Mouse (Mus musculus) liver, embryonic 16.5 days (tissue): ENCODE results near the gene Xcr1. TPM values are rescaled to one million over a fixed set of nuclear protein-coding genes. Genes with fewer than 3 reads are reported as not detected.

Experiments
- ATAC-seq: fragments of 200-750 bp; cut with Nextera tagmentation; 2 replicates; pipeline ENCODE4 v1.8.0; 2017; ENCODE audit warnings: low read depth, mild to moderate bottlenecking, moderate number of reproducible peaks, moderate library complexity
- H3K27ac ChIP-seq: fragments of 300-500 bp; sonication (generic); 2 replicates; pipeline ENCODE4 v1.5.1; 2014; ENCODE audit warnings: mild to moderate bottlenecking, low read length
- H3K27me3 ChIP-seq: fragments of 300-500 bp; sonication (generic); 2 replicates; pipeline ENCODE4 v1.6.1; 2014; ENCODE audit warnings: low read depth, low read length, mixed read lengths; ENCODE audit not compliant: control insufficient read depth, insufficient read depth
- H3K36me3 ChIP-seq: fragments of 300-500 bp; sonication (generic); 2 replicates; pipeline ENCODE4 v1.6.1; 2014; ENCODE audit warnings: mild to moderate bottlenecking; ENCODE audit not compliant: control insufficient read depth, insufficient read depth
- H3K4me1 ChIP-seq: fragments of 300-500 bp; sonication (generic); 2 replicates; pipeline ENCODE4 v1.6.1; 2014; ENCODE audit warnings: low read depth, low read length, mixed read lengths; ENCODE audit not compliant: control insufficient read depth
- H3K4me2 ChIP-seq: fragments of 300-500 bp; sonication (generic); 2 replicates; pipeline ENCODE4 v1.6.1; 2014; ENCODE audit warnings: low read depth, low read length, mixed read lengths
- H3K4me3 ChIP-seq: fragments of 300-500 bp; sonication (generic); 2 replicates; pipeline ENCODE4 v1.5.1; 2014; ENCODE audit warnings: low read depth, mild to moderate bottlenecking, low read length
- H3K9ac ChIP-seq: fragments of 300-500 bp; sonication (generic); 2 replicates; pipeline ENCODE4 v1.6.1; 2014; ENCODE audit warnings: low read depth, low read length
- H3K9me3 ChIP-seq: fragments of 300-500 bp; sonication (generic); replicated peaks from 2 replicates; pipeline ENCODE4 v1.6.1; 2016; ENCODE audit warnings: low read length; ENCODE audit not compliant: control insufficient read depth
- WGBS: fragments of 180-500 bp; shearing (Covaris S2); extraction: QIAGEN DNeasy Blood & Tissue Kit; methylation state at CpG from one replicate; pipeline ENCODE4 v1.1.7; 2014; ENCODE audit not compliant: insufficient replicate concordance; 5-methylcytosine and 5-hydroxymethylcytosine counted together
- polyA plus RNA-seq: library from polyadenylated mRNA; unstranded; fragments of >200 nt; fragmentation: Nextera tagmentation; extraction: Ambion mirVana; gene quantifications from 2 replicates; pipeline ENCODE4 v1.2.1, GENCODE M21; 2015

Gene Xcr1
- polyA plus RNA-seq, 1 experiment from 2014 or later: 0.06 TPM

GRCm38 (mm10) chr9:123826631-123827030 is 35.2 kb downstream of the Xcr1 start:
- H3K9ac ChIP-seq: no peak overlapping the region
- H3K4me3 ChIP-seq: no peak overlapping the region
- no peak for ATAC-seq
- no peak overlapping the region for H3K4me2 ChIP-seq
- H3K4me1 ChIP-seq: no peaks in the 10 kb centered on the region
- no peak overlapping the region for H3K27ac ChIP-seq
- H3K27me3 ChIP-seq: no peaks in the 10 kb centered on the region
- H3K36me3 ChIP-seq: peaks cover 27% of the 10 kb centered on the region
- no peaks in the 10 kb centered on the region for H3K9me3 ChIP-seq
- WGBS: 66% methylated on average over 3 of the region's 3 CpGs

- H3K4me3 ChIP-seq: no peak overlapping the region
- no peaks in the 10 kb centered on the region for H3K27me3 ChIP-seq
- H3K4me2 ChIP-seq: no peak overlapping the region
- H3K9ac ChIP-seq: no peak overlapping the region
- H3K4me1 ChIP-seq: no peaks in the 10 kb centered on the region
- no peak overlapping the region for H3K27ac ChIP-seq
- no peak for ATAC-seq
- H3K36me3 ChIP-seq: peaks cover 9% of the 10 kb centered on the region
- 81% methylated on average over 2 of the region's 2 CpGs for WGBS
- no peaks in the 10 kb centered on the region for H3K9me3 ChIP-seq
These were observed 43.2 kb downstream of the Xcr1 start for GRCm38 (mm10) chr9:123818601-123819000.

- Histone ChIP-seq H3K4me3 (no peak overlapping the region), H3K36me3 (peaks cover 4% of the 10 kb centered on the region; the same call in 1 of the 2 replicates)
- no peak for ATAC-seq
These were observed 45.8 kb downstream of the Xcr1 start for GRCm38 (mm10) chr9:123815996-123816395.

GRCm38 (mm10) chr9:123815444-123815843 is 46.4 kb downstream of the Xcr1 start:
- WGBS: 62% methylated on average over 3 of the region's 3 CpGs
- Histone ChIP-seq H3K36me3 (peaks cover 4% of the 10 kb centered on the region; the same call in 1 of the 2 replicates), H3K27ac (no peak overlapping the region)

More at GRCm38 (mm10) chr9:123815996-123816395, 45.8 kb downstream of the Xcr1 start:
- H3K9ac ChIP-seq: no peak overlapping the region
- H3K4me2 ChIP-seq: no peak overlapping the region
- no peaks in the 10 kb centered on the region for H3K4me1 ChIP-seq
- 70% methylated on average over 1 of the region's 1 CpGs for WGBS
- H3K27ac ChIP-seq: no peak overlapping the region
- H3K27me3 ChIP-seq: no peaks in the 10 kb centered on the region
- no peaks in the 10 kb centered on the region for H3K9me3 ChIP-seq

GRCm38 (mm10) chr9:123814821-123815220 is 47.0 kb downstream of the Xcr1 start:
- no peak overlapping the region for H3K9ac ChIP-seq
- H3K9me3 ChIP-seq: no peaks in the 10 kb centered on the region
- peaks cover 4% of the 10 kb centered on the region; the same call in 1 of the 2 replicates for H3K36me3 ChIP-seq
- H3K27me3 ChIP-seq: no peaks in the 10 kb centered on the region
- no peak overlapping the region for H3K27ac ChIP-seq
- no peak for ATAC-seq
- WGBS: 52% methylated on average over 4 of the region's 4 CpGs
- no peaks in the 10 kb centered on the region for H3K4me1 ChIP-seq
- no peak overlapping the region for H3K4me3 ChIP-seq
- no peak overlapping the region for H3K4me2 ChIP-seq

More at GRCm38 (mm10) chr9:123815444-123815843, 46.4 kb downstream of the Xcr1 start:
- Histone ChIP-seq H3K27me3 (no peaks in the 10 kb centered on the region), H3K4me2 (no peak overlapping the region), H3K4me3 (no peak overlapping the region), H3K4me1 (no peaks in the 10 kb centered on the region), H3K9me3 (no peaks in the 10 kb centered on the region), H3K9ac (no peak overlapping the region)
- ATAC-seq: no peak

- H3K27ac ChIP-seq: no peak overlapping the region
- no peak overlapping the region for H3K4me3 ChIP-seq
- 50% methylated on average over 2 of the region's 2 CpGs for WGBS
- no peaks in the 10 kb centered on the region for H3K4me1 ChIP-seq
- H3K36me3 ChIP-seq: peaks cover 4% of the 10 kb centered on the region; the same call in 1 of the 2 replicates
- H3K4me2 ChIP-seq: no peak overlapping the region
- no peak for ATAC-seq
- no peak overlapping the region for H3K9ac ChIP-seq
- H3K9me3 ChIP-seq: no peaks in the 10 kb centered on the region
- no peaks in the 10 kb centered on the region for H3K27me3 ChIP-seq
These were observed 47.5 kb downstream of the Xcr1 start for GRCm38 (mm10) chr9:123814326-123814725.

- H3K36me3 ChIP-seq: peaks cover 2% of the 10 kb centered on the region; the same call in 1 of the 2 replicates
- no peak for ATAC-seq
- no peak overlapping the region for H3K27ac ChIP-seq
- H3K4me2 ChIP-seq: no peak overlapping the region
- no peaks in the 10 kb centered on the region for H3K4me1 ChIP-seq
- H3K4me3 ChIP-seq: no peak overlapping the region
- 66% methylated on average over 3 of the region's 3 CpGs for WGBS
- H3K27me3 ChIP-seq: no peaks in the 10 kb centered on the region
- H3K9ac ChIP-seq: no peak overlapping the region
- no peaks in the 10 kb centered on the region for H3K9me3 ChIP-seq
These were observed 50.0 kb downstream of the Xcr1 start for GRCm38 (mm10) chr9:123811831-123812230.

- Histone ChIP-seq H3K9ac (no peak overlapping the region), H3K36me3 (no peaks in the 10 kb centered on the region)
These were observed 53.2 kb downstream of the Xcr1 start for GRCm38 (mm10) chr9:123808583-123808982.

GRCm38 (mm10) chr9:123806267-123806666 is 55.6 kb downstream of the Xcr1 start, which contains the start of gene Cxcr6:
Gene Cxcr6 (plus strand): TSS chr9:123806475.
- Histone ChIP-seq H3K27ac (no peak within 1 kb of the TSS), H3K4me3 (no peak within 1 kb of the TSS), H3K4me1 (no peaks in the 10 kb centered on the region), H3K4me2 (no peak within 1 kb of the TSS), H3K9me3 (no peaks in the 10 kb centered on the region), H3K9ac (no peak within 1 kb of the TSS), H3K27me3 (no peaks in the 10 kb centered on the region), H3K36me3 (no peaks in the 10 kb centered on the region)
- WGBS: 81% methylated on average over 5 of the region's 5 CpGs
- no peak for ATAC-seq

More at GRCm38 (mm10) chr9:123808583-123808982, 53.2 kb downstream of the Xcr1 start:
- H3K27ac ChIP-seq: no peak overlapping the region
- H3K4me3 ChIP-seq: no peak overlapping the region
- H3K4me2 ChIP-seq: no peak overlapping the region
- no peaks in the 10 kb centered on the region for H3K9me3 ChIP-seq
- 43% methylated on average over 7 of the region's 7 CpGs for WGBS
- no peaks in the 10 kb centered on the region for H3K4me1 ChIP-seq
- H3K27me3 ChIP-seq: no peaks in the 10 kb centered on the region
- peak; percentile 47; the same call in 1 of the 2 replicates for ATAC-seq
